Mouse (Mus musculus) MN1 (cell line): ENCODE data around the gene Akr1b10.
"Not testable (repeated sequence)": the region's sequence is repeated elsewhere in the genome, so short reads cannot be mapped to it uniquely, and the experiment has no call there.

Experiments
- DNase-seq: peaks from one replicate; pipeline ENCODE4 v3.0.0-alpha.2; 2016; ENCODE audit warnings: low spot score

Gene Akr1b10

DNA sequence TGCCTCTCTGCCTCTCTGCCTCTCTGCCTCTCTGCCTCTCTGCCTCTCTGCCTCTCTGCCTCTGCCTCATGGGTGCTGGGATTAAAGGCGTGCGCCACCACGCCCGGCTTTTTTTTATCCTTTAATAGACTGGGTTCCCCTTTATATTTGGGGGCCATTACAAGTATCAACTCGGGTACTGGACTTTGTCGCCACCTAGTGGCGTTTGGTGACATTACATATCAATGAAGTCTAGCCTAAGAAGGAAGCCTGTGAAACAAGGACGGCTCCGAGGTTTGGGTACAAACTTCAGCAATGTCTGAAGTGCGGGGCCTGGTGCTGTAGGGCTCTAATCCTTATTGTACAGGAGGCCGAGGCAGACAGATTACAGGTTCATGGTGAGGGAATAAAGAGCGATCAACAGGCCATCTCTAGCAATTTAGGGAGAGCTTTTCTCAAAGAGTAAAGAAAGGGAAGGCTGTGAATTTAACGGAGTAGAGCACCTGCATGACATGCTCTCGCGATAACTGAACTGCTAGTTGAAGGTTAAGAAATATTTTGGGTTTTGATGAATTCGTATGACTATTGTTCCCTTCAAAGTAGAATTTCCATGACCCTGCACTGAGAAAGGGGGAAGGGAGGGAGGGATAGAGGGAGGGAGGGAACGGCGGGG lies 12.2 kb upstream of the Akr1b10 start:
- DNase-seq = peak; percentile 85

DNA sequence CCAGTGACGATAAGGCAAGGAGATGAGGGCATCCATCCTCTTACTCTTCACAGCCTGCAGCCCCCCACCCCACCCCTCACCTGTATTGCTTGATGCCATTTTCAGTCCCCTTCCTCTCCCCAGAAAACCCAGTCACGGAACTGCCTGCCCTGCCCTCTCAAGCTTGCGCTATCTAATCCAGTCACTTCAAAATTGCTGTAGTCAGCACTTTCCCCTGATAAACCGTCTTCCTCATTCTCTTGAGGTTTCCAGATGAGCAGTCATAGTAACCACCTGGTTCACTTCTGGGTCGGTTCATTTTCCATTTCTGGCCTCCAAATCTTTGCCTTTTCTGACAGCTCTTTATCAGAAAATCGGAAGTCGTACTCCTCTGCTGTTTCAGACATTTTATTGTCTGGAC lies 10.2 kb upstream of the Akr1b10 start:
- DNase-seq = no peak

DNA sequence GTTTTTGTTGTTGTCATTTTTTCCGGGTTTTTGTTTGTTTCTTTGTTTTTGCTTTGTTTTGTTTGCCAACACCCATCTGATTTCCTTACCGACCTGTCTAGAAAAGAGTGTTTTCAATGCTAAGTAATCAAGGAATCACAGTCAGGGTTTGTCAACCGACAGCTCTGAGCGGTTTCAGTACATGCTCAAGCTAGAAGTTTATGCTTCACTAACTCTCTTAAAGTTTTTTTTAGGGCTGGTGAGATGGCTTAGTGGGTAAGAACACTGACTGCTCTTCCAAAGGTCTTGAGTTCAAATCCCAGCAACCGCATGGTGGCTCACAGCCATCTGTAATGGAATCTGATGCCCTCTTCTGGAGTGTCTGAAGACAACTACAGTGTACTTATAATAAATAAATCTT lies 8.1 kb upstream of the Akr1b10 start:
- not testable (repeated sequence) for DNase-seq

- no peak for DNase-seq
Measured at GRCm38 (mm10) chr6:34383401-34383800, 617 bp upstream of the Akr1b10 start.

GRCm38 (mm10) chr6:34384701-34385370 lies 818 bp downstream of the Akr1b10 start:
- peak; percentile 52 for DNase-seq

DNA sequence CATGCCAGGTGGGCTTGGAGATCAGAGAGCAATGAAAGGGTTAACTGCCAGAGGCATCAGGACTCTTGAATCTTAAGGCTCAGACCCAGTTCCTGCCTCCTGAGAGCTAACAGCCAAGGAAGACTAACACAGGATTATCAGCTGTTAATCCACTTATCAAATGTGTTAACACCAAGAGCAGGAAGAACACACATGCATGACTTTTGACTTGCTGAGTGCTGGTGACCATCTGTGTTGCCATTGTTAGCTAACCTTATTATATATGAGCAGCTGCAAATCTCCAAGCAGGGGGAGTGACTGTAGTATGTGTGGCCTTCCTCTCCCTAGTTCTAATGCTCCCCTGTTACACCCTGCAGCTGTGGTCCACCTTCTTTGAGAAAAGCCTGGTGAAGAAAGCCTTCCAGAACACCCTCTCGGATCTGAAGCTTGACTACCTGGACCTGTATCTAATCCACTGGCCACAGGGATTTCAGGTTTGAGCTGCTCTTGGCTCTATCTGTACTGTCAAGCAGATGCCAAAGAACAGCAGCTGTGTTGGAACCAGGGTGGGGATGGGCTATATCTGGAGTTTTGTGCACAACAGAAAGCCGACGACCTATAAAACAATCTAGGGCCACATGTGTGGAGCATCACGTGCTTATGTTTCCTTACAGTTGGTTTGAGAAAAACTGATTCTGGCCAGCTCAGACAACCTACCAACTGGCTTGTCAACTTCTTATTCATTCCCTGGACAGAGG lies 4.6 kb downstream of the Akr1b10 start:
- DNase-seq = peak; percentile 40

- DNase-seq = peak; percentile 51
Measured at GRCm38 (mm10) chr6:34395897-34396296, 11.9 kb downstream of the Akr1b10 start.

DNA sequence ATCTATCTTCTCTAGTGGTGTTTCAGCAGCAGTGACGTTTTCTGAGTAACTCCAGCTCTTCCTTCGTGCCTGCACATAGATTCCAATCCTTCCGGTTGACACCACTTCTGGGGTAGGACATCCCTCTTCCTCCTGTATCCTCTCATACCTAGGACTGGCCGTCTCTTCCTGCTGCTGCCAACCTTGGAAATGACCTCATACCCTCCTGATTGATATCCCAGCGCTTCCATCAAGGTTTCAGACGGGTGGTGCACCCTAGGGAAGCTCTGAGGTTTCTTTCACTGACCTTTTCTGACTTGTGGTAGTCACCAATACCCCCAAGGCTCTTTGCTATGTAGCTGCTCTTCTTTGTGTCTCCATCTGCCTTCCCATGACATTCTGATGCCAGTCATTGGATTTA lies 14.4 kb downstream of the Akr1b10 start:
- DNase-seq = no peak

- DNase-seq = peak; percentile 44
Measured at GRCm38 (mm10) chr6:34399606-34400220, 15.7 kb downstream of the Akr1b10 start.

- DNase-seq = no peak
Measured at GRCm38 (mm10) chr6:34400696-34401095, 16.7 kb downstream of the Akr1b10 start.

DNA sequence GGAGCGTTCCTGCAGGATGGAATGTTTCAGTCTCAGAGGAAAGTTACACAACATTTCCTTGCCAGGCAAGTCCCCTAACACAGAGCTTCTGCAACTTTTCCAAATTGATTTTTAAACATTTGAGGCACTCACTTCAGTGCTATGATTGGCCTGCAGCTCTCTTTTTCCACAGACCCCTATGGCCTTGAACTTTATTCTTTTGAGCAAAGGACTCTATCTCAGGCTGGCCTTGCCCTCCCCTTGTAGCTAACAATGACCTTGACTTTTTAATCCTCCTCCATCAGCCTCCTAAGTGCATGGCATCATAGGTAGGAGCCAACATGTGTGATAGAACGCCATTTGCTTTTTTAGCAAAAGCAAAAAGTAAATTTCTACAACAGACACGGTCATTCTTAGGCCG lies 22.7 kb downstream of the Akr1b10 start:
- DNase-seq = no peak

GRCm38 (mm10) chr6:34407403-34407802 lies 23.4 kb downstream of the Akr1b10 start:
- DNase-seq = no peak

GRCm38 (mm10) chr6:34412023-34412422 lies 28.0 kb downstream of the Akr1b10 start, which contains the start of gene Akr1b7:
Akr1b7 (plus strand) TSS chr6:34412334.
- peak; percentile 27 for DNase-seq

DNA sequence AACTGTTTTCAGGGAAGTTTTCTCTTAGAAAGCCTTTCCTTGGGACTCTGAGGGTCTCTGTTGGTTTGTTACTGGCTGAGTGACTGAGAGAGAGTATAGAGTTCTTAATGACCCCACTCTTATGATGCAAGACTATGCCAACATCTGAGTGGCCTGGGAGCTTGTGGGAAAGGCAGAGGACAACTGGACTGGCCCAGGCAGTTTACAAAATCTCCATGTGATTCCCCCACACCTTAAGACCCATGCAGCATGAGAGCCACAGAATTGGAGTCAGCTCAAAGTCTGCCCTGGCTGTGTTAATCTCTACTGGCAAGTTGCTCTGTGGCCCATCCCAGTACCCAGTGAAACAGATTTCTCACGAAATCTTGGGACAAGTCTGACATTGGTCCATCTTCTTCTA lies 28.7 kb downstream of the Akr1b10 start:
- peak; percentile 34 for DNase-seq

- not testable (repeated sequence) for DNase-seq
Measured at GRCm38 (mm10) chr6:34413386-34413785, 29.4 kb downstream of the Akr1b10 start.

DNA sequence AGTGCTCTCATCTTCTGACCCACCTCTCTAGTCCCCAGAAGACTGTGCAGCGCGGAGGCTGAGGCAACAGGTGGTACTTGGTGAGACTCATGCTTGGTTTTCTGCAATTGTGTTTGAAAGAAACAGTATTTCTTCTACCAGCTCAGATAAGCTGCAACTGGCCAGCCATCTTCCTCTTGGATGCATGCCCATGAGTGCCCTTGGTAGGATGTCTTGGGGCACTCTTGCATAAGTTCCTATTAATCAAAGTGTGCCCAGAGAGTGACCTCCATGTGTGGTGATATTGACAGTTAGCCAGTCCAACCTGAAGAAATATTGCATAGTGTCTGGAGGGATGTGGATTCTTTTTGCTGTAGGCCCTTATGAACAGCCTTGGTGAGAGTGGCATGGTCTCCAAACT lies 32.5 kb downstream of the Akr1b10 start:
- no peak for DNase-seq

DNA sequence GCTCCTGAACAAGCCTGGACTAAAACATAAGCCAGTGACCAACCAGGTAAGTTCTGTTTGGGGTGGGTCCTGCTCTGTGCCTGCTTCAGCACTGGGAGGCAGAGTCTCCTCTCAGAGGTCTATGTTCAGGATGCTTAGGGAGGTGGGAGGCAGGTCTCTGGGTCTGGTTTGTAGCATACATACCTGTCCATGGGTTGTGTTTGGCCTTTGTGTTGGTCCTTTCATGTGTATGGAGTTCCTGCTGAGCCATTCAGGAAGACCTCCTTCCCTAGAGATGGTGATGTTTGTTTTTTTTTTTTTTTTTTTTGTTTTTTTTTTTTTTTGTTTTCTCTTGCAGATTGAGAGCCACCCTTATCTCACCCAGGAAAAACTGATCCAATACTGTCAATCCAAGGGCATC lies 35.1 kb downstream of the Akr1b10 start:
- no peak for DNase-seq

- DNase-seq = no peak
Measured at GRCm38 (mm10) chr6:34439006-34439405, 55.0 kb downstream of the Akr1b10 start.

GRCm38 (mm10) chr6:34441556-34442257 lies 57.7 kb downstream of the Akr1b10 start:
- no peak for DNase-seq

DNA sequence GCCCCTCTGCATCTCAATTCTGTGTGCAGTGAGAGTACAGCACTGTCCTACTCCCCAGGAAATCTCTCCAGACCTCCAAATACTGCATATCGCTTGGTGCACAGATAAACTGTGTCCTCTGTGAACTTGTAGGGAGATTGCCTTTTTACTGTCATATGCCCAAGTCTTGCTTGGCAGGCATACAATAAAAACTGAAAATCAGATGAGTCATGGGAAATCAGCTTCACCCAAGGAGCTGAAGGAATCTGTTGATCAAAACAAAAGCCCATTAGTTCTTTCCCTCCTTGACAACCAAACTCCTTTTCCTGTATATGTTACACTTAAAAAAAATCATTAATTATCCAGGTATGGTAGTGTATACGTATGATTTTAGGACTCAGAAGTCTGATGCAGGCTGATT lies 59.8 kb downstream of the Akr1b10 start:
- no peak for DNase-seq
